Mouse (Mus musculus): ENCODE measurements around the gene Capn7.

DNA sequence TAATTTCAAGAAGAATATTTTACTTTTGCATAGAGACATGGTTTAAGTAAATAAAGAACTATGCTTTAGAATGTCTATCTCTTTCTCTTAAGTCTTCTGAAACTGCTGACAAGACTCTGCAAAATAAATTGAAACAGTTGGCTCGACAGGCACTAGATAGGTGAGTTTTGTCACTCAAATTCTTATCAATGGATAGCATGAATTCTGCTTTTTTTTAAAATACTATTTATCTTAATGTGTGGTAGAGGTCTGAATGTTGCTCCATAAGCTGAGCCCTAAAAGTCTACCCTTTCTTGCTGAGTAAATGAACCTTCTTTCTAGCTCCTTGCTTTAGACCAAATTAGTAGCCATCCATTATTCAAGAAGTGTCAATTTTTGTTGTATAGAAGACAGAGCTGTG is 8.9 kb downstream of the Capn7 start:
- no peak for TF ChIP-seq CTCF (IDR thresholded peaks at IDR 0.05; ENCODE audit: insufficient read depth, low read depth, low read length)
- TF ChIP-seq POLR2A (IDR thresholded peaks at IDR 0.05; ENCODE audit: insufficient read depth, low read depth, low read length): no peak

All from olfactory bulb, adult 2 months (tissue).